Mouse (Mus musculus) stomach, postnatal 0 days (tissue): ENCODE measurements around the gene Naa40.

Experiments used
- CTCF ChIP-seq: IDR thresholded peaks from 2 replicates; pipeline ENCODE4 v1.5.1; 2016; ENCODE audit warnings: antibody characterized with exemption, low read depth, mild to moderate bottlenecking, moderate library complexity
- EP300 ChIP-seq: optimal IDR thresholded peaks from 2 replicates; pipeline ENCODE3; 2016; ENCODE audit warnings: antibody characterized with exemption

DNA sequence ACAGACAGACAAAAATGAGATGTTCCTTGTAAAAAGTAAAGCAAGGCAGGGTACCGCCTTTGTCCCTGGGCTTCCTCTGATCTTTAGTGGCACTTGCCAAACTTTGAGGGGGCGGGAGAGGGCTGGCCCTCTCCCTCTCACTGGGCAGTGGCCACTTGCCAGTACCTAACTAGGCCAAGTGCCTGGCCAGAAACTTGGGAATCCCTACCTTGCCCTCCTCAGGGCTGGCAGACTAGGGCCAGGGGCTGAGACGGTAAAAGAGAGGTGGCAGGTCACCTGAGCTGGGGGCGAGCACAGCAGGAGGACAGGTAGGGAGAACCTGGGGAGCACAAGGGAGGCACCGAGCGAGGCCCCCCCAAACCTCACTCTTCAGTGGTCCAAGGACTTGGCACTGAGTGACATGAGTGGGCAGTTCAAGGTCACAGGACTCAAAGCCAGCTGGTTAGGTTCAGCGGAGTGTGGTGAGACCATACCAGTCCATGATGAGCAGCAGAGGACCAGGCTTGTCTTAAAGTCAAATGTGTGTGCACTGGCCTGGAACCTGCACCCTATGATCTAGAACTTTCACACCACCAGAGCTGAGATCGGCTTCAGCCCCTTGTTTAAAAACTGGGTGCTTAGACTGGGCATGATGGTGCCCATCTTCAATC is 60.1 kb downstream of the Naa40 start:
- TF ChIP-seq CTCF = no peak
- no peak for TF ChIP-seq EP300
